Mouse (Mus musculus) kidney, adult 2 months (tissue): ENCODE measurements around the gene Scarb1.
A peak's percentile ranks its signal among the peaks of the same experiment; 100 is the strongest.

ENCODE experiments used
- CTCF ChIP-seq: fragments of 200-500 bp; conservative IDR thresholded peaks from 2 replicates; pipeline ENCODE4 v1.5.1; 2011; ENCODE audit warnings: low read depth, mild to moderate bottlenecking, control low read depth, low read length, moderate library complexity, mixed read lengths; ENCODE audit not compliant: insufficient read depth, insufficient read length
- POLR2A ChIP-seq: fragments of 200-500 bp; IDR thresholded peaks from one replicate; pipeline ENCODE4 v1.6.1; 2011; ENCODE audit warnings: low read depth, low read length, control low read depth

DNA sequence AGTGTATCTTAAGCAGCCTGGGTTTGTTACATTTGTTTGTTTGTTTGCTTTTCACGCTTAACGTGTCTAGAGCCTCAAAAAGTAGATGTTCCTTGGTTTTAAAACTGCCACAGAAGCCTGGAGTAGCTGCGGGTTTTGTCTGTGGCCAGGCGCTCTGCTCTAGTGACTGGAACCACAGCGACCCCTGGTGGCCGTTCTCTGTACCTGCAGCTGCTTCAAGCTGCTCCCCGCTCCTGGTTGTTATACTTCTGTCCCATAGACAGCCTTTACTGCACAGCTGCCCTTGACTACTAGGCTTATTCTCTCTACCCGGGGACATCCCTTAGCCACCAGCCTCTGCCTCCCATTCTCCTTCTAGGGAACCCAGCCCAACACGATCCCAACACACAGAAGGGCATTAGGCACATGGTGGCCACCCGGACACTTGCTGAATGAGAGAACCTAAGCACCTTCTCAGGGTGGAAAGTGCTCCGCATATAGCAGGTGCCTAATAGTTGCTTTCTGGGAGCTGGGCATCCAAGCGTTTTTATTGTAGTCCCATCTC, 70.2 kb downstream of the Scarb1 start:
- TF ChIP-seq CTCF (peak; percentile 90), POLR2A (no peak)
